Mouse (Mus musculus): ENCODE data around the gene Gm28372.

The Gm28372 gene

DNA sequence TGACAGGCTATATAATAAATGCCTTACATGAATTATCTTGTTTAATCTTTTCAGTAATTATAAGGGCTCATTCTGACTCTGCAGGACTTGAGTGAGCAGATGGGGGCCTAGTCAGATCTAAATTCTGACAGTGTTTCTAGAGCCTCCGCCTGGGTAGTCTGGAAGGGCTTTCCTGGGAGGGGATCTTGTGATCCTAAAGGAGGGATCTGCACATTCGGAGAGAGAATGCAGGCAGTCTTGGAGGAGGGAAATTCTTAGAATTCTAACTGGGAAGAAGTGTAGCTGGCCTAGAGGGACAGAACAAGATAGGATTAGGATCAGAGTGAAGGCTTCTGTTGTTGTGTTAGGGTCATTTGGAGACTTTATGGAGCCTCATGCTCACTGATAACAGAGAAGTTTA lies 47.2 kb downstream of the Gm28372 start:
- DNase-seq = no peak

DNA sequence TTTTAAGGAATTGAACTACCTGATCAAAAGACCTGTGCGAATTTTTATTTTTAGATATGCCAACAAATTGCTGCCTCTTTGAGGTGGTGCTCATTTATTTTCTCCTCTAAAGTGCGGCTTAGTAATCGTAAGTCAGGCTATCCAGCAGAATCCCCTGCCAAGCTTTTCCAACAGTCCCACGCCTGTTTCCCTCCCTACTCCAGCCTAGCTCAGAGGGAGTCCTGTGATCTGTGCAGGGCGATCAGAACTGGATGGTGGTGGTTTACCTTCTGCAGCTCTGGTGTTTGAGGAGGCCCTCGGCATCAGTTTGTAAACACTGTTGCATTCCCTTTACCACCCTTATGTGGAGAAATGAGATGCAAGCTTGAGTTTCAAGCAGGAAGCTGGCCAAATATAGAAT lies 48.4 kb downstream of the Gm28372 start:
- DNase-seq = no peak

GRCm38 (mm10) chr2:130454748-130455370 lies 49.8 kb downstream of the Gm28372 start:
- peak; percentile 79 for DNase-seq

Measured in cerebellum, adult 9-11 months (tissue).